Mouse (Mus musculus) lung, embryonic 14.5 days (tissue): ENCODE measurements around the gene Col11a1. TPM values are rescaled to one million over a fixed set of nuclear protein-coding genes. Genes with fewer than 3 reads are reported as not detected.

Experiments
- ATAC-seq: fragments of 200-750 bp; cut with Nextera tagmentation; 2 replicates; pipeline ENCODE4 v1.8.0; 2017; ENCODE audit warnings: mild to moderate bottlenecking, moderate TSS enrichment, moderate library complexity; ENCODE audit not compliant: insufficient read depth
- DNase-seq: peaks from one replicate; pipeline ENCODE4 v3.0.0-alpha.2; 2015
- H3K27ac ChIP-seq: fragments of 300-500 bp; sonication (generic); 2 replicates; pipeline ENCODE4 v1.5.1; 2014; ENCODE audit warnings: low read depth, mild to moderate bottlenecking, moderate library complexity
- H3K27me3 ChIP-seq: fragments of 300-500 bp; sonication (generic); 2 replicates; pipeline ENCODE4 v1.6.1; 2014; ENCODE audit warnings: low read length, control low read depth; ENCODE audit not compliant: insufficient read depth
- H3K36me3 ChIP-seq: fragments of 300-500 bp; sonication (generic); 2 replicates; pipeline ENCODE4 v1.6.1; 2014; ENCODE audit warnings: control low read depth; ENCODE audit not compliant: insufficient read depth
- H3K4me1 ChIP-seq: fragments of 300-500 bp; sonication (generic); 2 replicates; pipeline ENCODE4 v1.6.1; 2014; ENCODE audit warnings: antibody characterized with exemption, control low read depth; ENCODE audit not compliant: insufficient read depth
- H3K4me2 ChIP-seq: fragments of 300-500 bp; sonication (generic); 2 replicates; pipeline ENCODE4 v1.6.1; 2014; ENCODE audit warnings: mild to moderate bottlenecking
- H3K4me3 ChIP-seq: fragments of 300-500 bp; sonication (generic); 2 replicates; pipeline ENCODE4 v1.5.1; 2014; ENCODE audit warnings: low read depth, low read length
- H3K9ac ChIP-seq: fragments of 300-500 bp; sonication (generic); 2 replicates; pipeline ENCODE4 v1.6.1; 2014
- H3K9me3 ChIP-seq: fragments of 300-500 bp; sonication (generic); 2 replicates; pipeline ENCODE4 v1.6.1; 2016; ENCODE audit warnings: low read depth, low read length, control low read depth
- CTCF ChIP-seq: IDR thresholded peaks from 2 replicates; pipeline ENCODE4 v1.5.1; 2016; ENCODE audit warnings: antibody characterized with exemption, low read depth
- WGBS: fragments of 180-500 bp; shearing (Covaris S2); extraction: QIAGEN DNeasy Blood & Tissue Kit; methylation state at CpG from one replicate; pipeline ENCODE4 v1.1.7; 2014; 5-methylcytosine and 5-hydroxymethylcytosine counted together
- polyA plus RNA-seq: library from polyadenylated mRNA; unstranded; fragments of >200 nt; fragmentation: Nextera tagmentation; extraction: Ambion mirVana; gene quantifications from 2 replicates; pipeline ENCODE4 v1.2.1, GENCODE M21; 2014

The Col11a1 gene
- polyA plus RNA-seq, 1 experiment from 2014 or later: 12.4 TPM

GRCm38 (mm10) chr3:114216105-114216504 lies 185.8 kb downstream of the Col11a1 start:
- H3K27ac ChIP-seq: no peak overlapping the region
- DNase-seq (no peak), ATAC-seq (no peak)
- H3K27me3 ChIP-seq: no peaks in the 10 kb centered on the region
- no peaks in the 10 kb centered on the region for H3K36me3 ChIP-seq
- H3K4me3 ChIP-seq: no peak overlapping the region
- no peak for TF ChIP-seq CTCF
- 79% methylated on average over 5 of the region's 5 CpGs for WGBS
- no peak overlapping the region for H3K9ac ChIP-seq
- H3K4me2 ChIP-seq: no peak overlapping the region
- no peaks in the 10 kb centered on the region for H3K4me1 ChIP-seq
- no peaks in the 10 kb centered on the region for H3K9me3 ChIP-seq

- no peak for TF ChIP-seq CTCF
- ATAC-seq (no peak), DNase-seq (no peak)
- Histone ChIP-seq H3K27me3 (no peaks in the 10 kb centered on the region), H3K36me3 (no peaks in the 10 kb centered on the region), H3K9ac (no peak overlapping the region), H3K4me1 (no peaks in the 10 kb centered on the region), H3K27ac (no peak overlapping the region), H3K9me3 (no peaks in the 10 kb centered on the region), H3K4me3 (no peak overlapping the region), H3K4me2 (no peak overlapping the region)
- WGBS: 52% methylated on average over 1 of the region's 1 CpGs
Observed at GRCm38 (mm10) chr3:114229501-114229900, 199.2 kb downstream of the Col11a1 start.
